Mouse (Mus musculus) liver, embryonic 11.5 days (tissue): Measurements from ENCODE around the gene Olfr1141. TPM values are rescaled to one million over a fixed set of nuclear protein-coding genes. Genes with fewer than 3 reads are reported as not detected.

Source experiments
- ATAC-seq: fragments of 200-750 bp; cut with Nextera tagmentation; replicated peaks from 2 replicates; pipeline ENCODE4 v1.8.0; 2017; ENCODE audit warnings: moderate number of reproducible peaks, mild to moderate bottlenecking, moderate TSS enrichment, moderate library complexity; ENCODE audit not compliant: low FRiP score
- DNase-seq: peaks from one replicate; pipeline ENCODE4 v3.0.0-alpha.2; 2017; ENCODE audit warnings: low spot score
- H3K27ac ChIP-seq: fragments of 300-500 bp; sonication (generic); 2 replicates; pipeline ENCODE4 v1.5.1; 2014; ENCODE audit warnings: mild to moderate bottlenecking, low read depth, low read length, control low read depth
- H3K27me3 ChIP-seq: fragments of 300-500 bp; sonication (generic); replicated peaks from 2 replicates; pipeline ENCODE4 v1.6.1; 2014; ENCODE audit warnings: low read length, mixed read lengths; ENCODE audit not compliant: control insufficient read depth, insufficient read depth
- H3K36me3 ChIP-seq: fragments of 300-500 bp; sonication (generic); 2 replicates; pipeline ENCODE4 v1.6.1; 2014; ENCODE audit warnings: mild to moderate bottlenecking, low read length, moderate library complexity, mixed read lengths; ENCODE audit not compliant: control insufficient read depth, insufficient read depth
- H3K4me1 ChIP-seq: fragments of 300-500 bp; sonication (generic); replicated peaks from 2 replicates; pipeline ENCODE4 v1.6.1; 2014; ENCODE audit warnings: low read length, mixed read lengths; ENCODE audit not compliant: control insufficient read depth, insufficient read depth
- H3K4me2 ChIP-seq: fragments of 300-500 bp; sonication (generic); 2 replicates; pipeline ENCODE4 v1.6.1; 2014; ENCODE audit warnings: mild to moderate bottlenecking, control low read depth, moderate library complexity
- H3K4me3 ChIP-seq: fragments of 300-500 bp; sonication (generic); 2 replicates; pipeline ENCODE4 v1.5.1; 2014; ENCODE audit warnings: low read depth, low read length, control low read depth
- H3K9ac ChIP-seq: fragments of 300-500 bp; sonication (generic); 2 replicates; pipeline ENCODE4 v1.6.1; 2014; ENCODE audit warnings: low read depth, low read length, control low read depth
- H3K9me3 ChIP-seq: fragments of 300-500 bp; sonication (generic); 2 replicates; pipeline ENCODE4 v1.6.1; 2016; ENCODE audit warnings: low read length, inconsistent platforms, mixed read lengths; ENCODE audit not compliant: control insufficient read depth
- WGBS: fragments of 180-500 bp; shearing (Covaris S2); extraction: QIAGEN DNeasy Blood & Tissue Kit; methylation state at CpG from one replicate; pipeline ENCODE4 v1.1.7; 2014; 5-methylcytosine and 5-hydroxymethylcytosine counted together
- polyA plus RNA-seq: library from polyadenylated mRNA; unstranded; fragments of >200 nt; fragmentation: Nextera tagmentation; extraction: Ambion mirVana; gene quantifications from 2 replicates; pipeline ENCODE4 v1.2.1, GENCODE M21; 2014

Gene Olfr1141
- polyA plus RNA-seq: not detected in 2 replicates

DNA sequence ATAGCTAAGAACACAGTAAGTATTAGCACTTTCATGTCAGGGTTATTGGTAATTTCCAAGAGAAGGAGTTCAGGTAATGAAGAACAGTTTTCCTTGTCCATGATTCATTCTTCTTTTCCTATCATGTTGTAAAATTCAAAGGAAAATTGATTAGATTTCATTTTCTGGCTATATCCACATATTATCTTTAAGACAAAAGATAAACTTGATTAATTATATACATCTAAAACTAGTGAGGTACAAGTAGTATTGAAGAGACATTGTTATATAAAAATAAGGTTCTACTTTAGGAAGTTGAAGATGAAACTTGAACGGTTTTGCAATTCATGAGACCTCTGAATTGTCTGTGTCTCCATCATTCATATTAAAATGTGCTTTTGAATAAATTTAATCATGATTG, at the start of gene Olfr1141:
Gene Olfr1141, minus strand, starts transcription at position 101 of the 400 bp plus-strand sequence.
- no peak within 1 kb of the TSS for H3K9ac ChIP-seq
- no peaks in the 10 kb centered on the region for H3K9me3 ChIP-seq
- H3K4me3 ChIP-seq: no peak within 1 kb of the TSS
- WGBS: 64% methylated on average over 1 of the region's 1 CpGs
- no peaks in the 10 kb centered on the region for H3K4me1 ChIP-seq
- H3K27ac ChIP-seq: no peak within 1 kb of the TSS
- no peak within 1 kb of the TSS for H3K4me2 ChIP-seq
- no peaks in the 10 kb centered on the region for H3K27me3 ChIP-seq
- no peaks in the 10 kb centered on the region for H3K36me3 ChIP-seq
- ATAC-seq: no peak
- no peak for DNase-seq

DNA sequence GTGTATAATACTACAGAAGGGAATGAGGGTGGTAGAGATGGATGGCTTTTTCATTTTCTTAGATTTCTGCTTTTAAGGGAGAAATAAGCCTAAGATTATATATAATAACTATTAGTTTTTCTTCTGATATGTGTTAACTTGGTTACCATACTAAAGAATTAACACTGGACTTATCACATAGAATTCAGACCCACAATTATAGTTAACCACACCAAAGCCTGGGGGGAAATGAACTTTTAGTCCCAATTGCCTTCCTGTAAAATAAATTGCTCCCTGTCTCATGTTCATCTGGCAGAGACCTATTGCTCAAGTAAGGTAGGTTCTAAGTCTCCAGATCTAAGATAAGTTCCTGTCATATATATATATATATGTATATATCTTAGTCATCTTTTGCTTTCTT, 46.5 kb upstream of the Olfr1141 start, which contains the start of gene Olfr1143:
Gene Olfr1143, plus strand, starts transcription at position 301 of the 400 bp plus-strand sequence.
- Histone ChIP-seq H3K4me1 (no peaks in the 10 kb centered on the region), H3K4me3 (no peak within 1 kb of the TSS), H3K27ac (no peak within 1 kb of the TSS), H3K9me3 (no peaks in the 10 kb centered on the region), H3K36me3 (no peaks in the 10 kb centered on the region), H3K27me3 (no peaks in the 10 kb centered on the region), H3K9ac (no peak within 1 kb of the TSS), H3K4me2 (no peak within 1 kb of the TSS)
- DNase-seq (no peak), ATAC-seq (no peak)

GRCm38 (mm10) chr2:87779183-87779582, 25.4 kb upstream of the Olfr1141 start, which contains the start of gene Olfr152:
Gene Olfr152 (plus strand): TSS chr2:87779483.
- no peaks in the 10 kb centered on the region for H3K9me3 ChIP-seq
- no peak within 1 kb of the TSS for H3K4me2 ChIP-seq
- H3K9ac ChIP-seq: no peak within 1 kb of the TSS
- no peak within 1 kb of the TSS for H3K4me3 ChIP-seq
- H3K4me1 ChIP-seq: no peaks in the 10 kb centered on the region
- ATAC-seq (no peak), DNase-seq (no peak)
- H3K27ac ChIP-seq: no peak within 1 kb of the TSS
- H3K27me3 ChIP-seq: no peaks in the 10 kb centered on the region
- no peaks in the 10 kb centered on the region for H3K36me3 ChIP-seq
- 76% methylated on average over 4 of the region's 4 CpGs for WGBS

DNA sequence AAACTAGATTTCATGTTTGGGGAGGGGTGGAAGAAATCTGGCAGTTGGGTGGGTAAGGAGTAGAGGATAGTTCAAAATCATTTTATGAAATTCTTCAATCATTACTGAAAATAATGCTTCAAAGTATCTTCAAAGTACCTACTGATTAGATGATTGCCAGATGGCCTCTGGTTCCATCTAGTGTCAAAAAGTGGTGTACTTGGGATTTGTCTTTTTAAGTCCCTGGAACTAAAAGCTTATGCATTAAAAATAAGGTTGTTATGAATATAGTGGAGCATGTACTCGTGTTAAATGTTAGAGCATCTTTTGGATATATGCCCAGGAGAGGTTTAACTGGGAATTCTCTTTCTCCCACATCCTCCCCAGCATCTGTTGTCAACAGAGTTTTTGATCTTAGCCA, 22.4 kb upstream of the Olfr1141 start:
- H3K27ac ChIP-seq: no peak overlapping the region
- no peaks in the 10 kb centered on the region for H3K9me3 ChIP-seq
- no peaks in the 10 kb centered on the region for H3K36me3 ChIP-seq
- H3K4me2 ChIP-seq: no peak overlapping the region
- WGBS: 52% methylated on average over 1 of the region's 1 CpGs
- DNase-seq: no peak
- no peak for ATAC-seq
- no peak overlapping the region for H3K9ac ChIP-seq
- H3K4me3 ChIP-seq: no peak overlapping the region
- no peaks in the 10 kb centered on the region for H3K27me3 ChIP-seq
- no peaks in the 10 kb centered on the region for H3K4me1 ChIP-seq

DNA sequence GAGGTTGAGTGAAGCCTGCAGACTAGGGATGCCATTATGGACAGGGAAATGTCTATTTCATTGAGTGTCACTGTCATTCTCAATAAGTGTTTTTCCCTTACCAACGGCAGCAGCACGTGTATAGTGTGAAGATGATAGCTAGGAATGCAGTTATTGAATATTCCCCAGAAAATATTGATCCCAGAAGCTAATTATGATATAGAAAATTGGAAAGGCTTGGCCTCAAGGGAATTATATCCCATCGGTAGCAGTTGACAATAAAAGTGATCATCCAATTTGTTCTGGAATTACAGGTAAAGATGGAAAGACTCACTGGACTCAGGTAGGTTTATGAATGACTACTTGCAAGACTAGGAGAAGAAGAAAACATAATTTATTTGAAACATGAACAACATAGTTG, 10.3 kb downstream of the Olfr1141 start, which contains the start of gene Olfr1140:
Gene Olfr1140, plus strand, starts transcription at position 301 of the 400 bp plus-strand sequence.
- Histone ChIP-seq H3K4me2 (no peak within 1 kb of the TSS), H3K27me3 (no peaks in the 10 kb centered on the region), H3K9ac (no peak within 1 kb of the TSS), H3K4me1 (no peaks in the 10 kb centered on the region), H3K36me3 (no peaks in the 10 kb centered on the region), H3K27ac (no peak within 1 kb of the TSS), H3K9me3 (no peaks in the 10 kb centered on the region), H3K4me3 (no peak within 1 kb of the TSS)
- 69% methylated on average over 3 of the region's 3 CpGs for WGBS
- DNase-seq (no peak), ATAC-seq (no peak)

GRCm38 (mm10) chr2:87739878-87740277, 13.9 kb downstream of the Olfr1141 start, which contains the start of gene Olfr1138:
Gene Olfr1138 (minus strand): TSS chr2:87739978.
- 71% methylated on average over 1 of the region's 1 CpGs for WGBS
- no peak for ATAC-seq

GRCm38 (mm10) chr2:87713079-87713478, 40.7 kb downstream of the Olfr1141 start, which contains the start of gene Olfr1137:
Gene Olfr1137 (minus strand): TSS chr2:87713179.
- Histone ChIP-seq H3K9me3 (no peaks in the 10 kb centered on the region), H3K27ac (no peak within 1 kb of the TSS), H3K9ac (no peak within 1 kb of the TSS), H3K4me2 (no peak within 1 kb of the TSS), H3K4me1 (no peaks in the 10 kb centered on the region), H3K36me3 (no peaks in the 10 kb centered on the region), H3K27me3 (no peaks in the 10 kb centered on the region), H3K4me3 (no peak within 1 kb of the TSS)
- DNase-seq: no peak
- ATAC-seq: no peak

More at GRCm38 (mm10) chr2:87739878-87740277, 13.9 kb downstream of the Olfr1141 start, which contains the start of gene Olfr1138:
- no peaks in the 10 kb centered on the region for H3K9me3 ChIP-seq
- no peak within 1 kb of the TSS for H3K4me3 ChIP-seq
- H3K36me3 ChIP-seq: no peaks in the 10 kb centered on the region
- H3K27me3 ChIP-seq: no peaks in the 10 kb centered on the region
- H3K9ac ChIP-seq: no peak within 1 kb of the TSS
- H3K27ac ChIP-seq: no peak within 1 kb of the TSS
- no peaks in the 10 kb centered on the region for H3K4me1 ChIP-seq
- H3K4me2 ChIP-seq: no peak within 1 kb of the TSS
- no peak for DNase-seq

Other genes with a start within 250 kb of the Olfr1141 start
- gene Pramel6, start 247.4 kb downstream of the Olfr1141 start, polyA plus RNA-seq: not detected in 2 replicates
- gene Olfr153, start 222.2 kb downstream of the Olfr1141 start, polyA plus RNA-seq: not detected in 2 replicates
- gene Olfr1128, start 208.4 kb downstream of the Olfr1141 start, polyA plus RNA-seq: not detected in 2 replicates
- not detected in 2 replicates for gene Olfr1129, start 180.1 kb downstream of the Olfr1141 start, polyA plus RNA-seq
- gene Olfr1130, start 147.8 kb downstream of the Olfr1141 start, polyA plus RNA-seq: not detected in 2 replicates
- not detected in 2 replicates for gene Olfr1131, start 126.9 kb downstream of the Olfr1141 start, polyA plus RNA-seq
- gene Olfr1132, start 116.5 kb downstream of the Olfr1141 start, polyA plus RNA-seq: not detected in 2 replicates
- not detected in 2 replicates for gene Olfr1133, start 106.6 kb downstream of the Olfr1141 start, polyA plus RNA-seq
- gene Olfr1134, start 95.5 kb downstream of the Olfr1141 start, polyA plus RNA-seq: not detected in 2 replicates
- gene Olfr1135, start 80.3 kb downstream of the Olfr1141 start, polyA plus RNA-seq: not detected in 2 replicates
- not detected in 2 replicates for gene Olfr1136, start 60.0 kb downstream of the Olfr1141 start, polyA plus RNA-seq
- gene Olfr1137, start 40.8 kb downstream of the Olfr1141 start, polyA plus RNA-seq: not detected in 2 replicates
- gene Olfr1138, start 14.0 kb downstream of the Olfr1141 start, polyA plus RNA-seq: not detected in 2 replicates
- gene Olfr1140, start 10.2 kb downstream of the Olfr1141 start, polyA plus RNA-seq: not detected in 2 replicates
- gene Olfr152, start 25.5 kb upstream of the Olfr1141 start, polyA plus RNA-seq: not detected in 2 replicates
- not detected in 2 replicates for gene Olfr1143, start 46.6 kb upstream of the Olfr1141 start, polyA plus RNA-seq
- gene Olfr1145, start 55.8 kb upstream of the Olfr1141 start, polyA plus RNA-seq: not detected in 2 replicates
- not detected in 2 replicates for gene Olfr1148, start 76.5 kb upstream of the Olfr1141 start, polyA plus RNA-seq
- gene Olfr1150-ps1, start 90.0 kb upstream of the Olfr1141 start, polyA plus RNA-seq: not detected in 2 replicates
- gene Olfr1151, start 101.9 kb upstream of the Olfr1141 start, polyA plus RNA-seq: not detected in 2 replicates
- not detected in 2 replicates for gene Olfr1152, start 112.5 kb upstream of the Olfr1141 start, polyA plus RNA-seq
- not detected in 2 replicates for gene Olfr1153, start 141.0 kb upstream of the Olfr1141 start, polyA plus RNA-seq
- not detected in 2 replicates for gene Olfr1154, start 151.2 kb upstream of the Olfr1141 start, polyA plus RNA-seq
- not detected in 2 replicates for gene Olfr1155, start 191.1 kb upstream of the Olfr1141 start, polyA plus RNA-seq
- not detected in 2 replicates for gene Olfr1156, start 199.1 kb upstream of the Olfr1141 start, polyA plus RNA-seq
- gene Olfr1157, start 214.3 kb upstream of the Olfr1141 start, polyA plus RNA-seq: not detected in 2 replicates
- gene Olfr74, start 220.7 kb upstream of the Olfr1141 start, polyA plus RNA-seq: not detected in 2 replicates
- gene Olfr1158, start 236.1 kb upstream of the Olfr1141 start, polyA plus RNA-seq: not detected in 2 replicates